Mouse (Mus musculus) olfactory bulb, adult 2 months (tissue): ENCODE data around the gene Rapgef6.

Experiments
- CTCF ChIP-seq: fragments of 200-500 bp; IDR thresholded peaks from 2 replicates; pipeline ENCODE4 v1.5.1; 2012; ENCODE audit warnings: low read depth, mild to moderate bottlenecking, low read length, moderate library complexity; ENCODE audit not compliant: insufficient read depth
- POLR2A ChIP-seq: fragments of 200-500 bp; IDR thresholded peaks from 2 replicates; pipeline ENCODE4 v1.6.1; 2012; ENCODE audit warnings: mild to moderate bottlenecking, low read depth, low read length, moderate library complexity; ENCODE audit not compliant: insufficient read depth

- TF ChIP-seq CTCF (no peak), POLR2A (no peak)
These were observed 205.7 kb downstream of the Rapgef6 start for GRCm38 (mm10) chr11:54728371-54728770.
